Mouse (Mus musculus): ENCODE measurements at regions not wholly inside any gene's neighbourhood (a gene's known extent, or its start where the extent isn't known, plus 50 kb on each side); places are given as distances from the start of the nearest gene placed in this dataset.
"Not testable (repeated sequence)": the region's sequence is repeated elsewhere in the genome, so short reads cannot be mapped to it uniquely, and the experiment has no call there.

- in situ Hi-C loops (cut with MboI): not testable (repeated sequence)
Observed at GRCm38 (mm10) chr10:84308746-84309145, 131.7 kb downstream of the Nuak1 start.

DNA sequence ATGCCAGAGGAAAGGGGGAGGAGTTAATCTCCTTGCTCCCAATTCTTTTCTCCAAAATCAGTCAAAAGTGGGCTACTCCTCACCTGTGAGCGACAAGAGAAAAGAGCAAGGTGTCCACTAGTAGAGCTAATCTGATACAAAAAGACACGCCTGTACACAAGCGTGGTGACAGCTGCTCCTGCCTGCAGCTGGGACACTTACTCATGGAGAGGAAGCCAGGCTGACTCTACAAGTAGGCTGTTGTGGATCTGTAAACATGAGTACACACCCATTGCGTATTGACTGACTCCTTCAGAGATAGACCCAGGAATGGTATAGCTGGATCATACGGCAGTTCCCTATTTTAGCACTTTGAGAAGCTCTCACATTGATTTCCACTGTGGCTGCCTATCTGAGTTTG, 129.7 kb downstream of the Nuak1 start:
- in situ Hi-C loops (cut with MboI): no loop called here

DNA sequence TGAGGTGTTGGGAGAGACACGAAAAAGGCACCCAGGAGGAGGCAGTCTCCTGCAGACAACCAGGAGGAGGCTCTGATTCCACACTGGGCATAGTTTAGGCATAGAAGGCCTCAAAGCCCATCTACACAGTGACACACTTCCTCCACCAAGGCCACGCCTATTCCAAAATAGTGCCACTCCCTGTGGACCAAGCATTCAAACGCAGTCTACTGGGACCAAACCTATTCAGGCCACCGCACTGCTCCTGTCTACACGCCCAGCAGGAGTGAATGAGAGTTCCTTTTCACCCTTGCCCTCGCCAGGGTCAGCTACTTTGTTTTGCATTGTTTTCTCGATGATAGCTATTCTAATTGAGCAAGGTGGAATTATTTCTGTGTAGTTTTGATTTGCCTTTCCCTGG, 127.7 kb downstream of the Nuak1 start:
- in situ Hi-C loops (cut with MboI): no loop called here

GRCm38 (mm10) chr10:84316857-84317256, 123.5 kb downstream of the Nuak1 start:
- in situ Hi-C loops (cut with MboI): no loop called here

- in situ Hi-C loops (cut with MboI): no loop called here
Observed at GRCm38 (mm10) chr10:84317960-84318359, 122.4 kb downstream of the Nuak1 start.
